Mouse (Mus musculus): ENCODE measurements around the gene Naif1.
"Not testable (repeated sequence)": the region's sequence is repeated elsewhere in the genome, so short reads cannot be mapped to it uniquely, and the experiment has no call there.

Naif1 gene

DNA sequence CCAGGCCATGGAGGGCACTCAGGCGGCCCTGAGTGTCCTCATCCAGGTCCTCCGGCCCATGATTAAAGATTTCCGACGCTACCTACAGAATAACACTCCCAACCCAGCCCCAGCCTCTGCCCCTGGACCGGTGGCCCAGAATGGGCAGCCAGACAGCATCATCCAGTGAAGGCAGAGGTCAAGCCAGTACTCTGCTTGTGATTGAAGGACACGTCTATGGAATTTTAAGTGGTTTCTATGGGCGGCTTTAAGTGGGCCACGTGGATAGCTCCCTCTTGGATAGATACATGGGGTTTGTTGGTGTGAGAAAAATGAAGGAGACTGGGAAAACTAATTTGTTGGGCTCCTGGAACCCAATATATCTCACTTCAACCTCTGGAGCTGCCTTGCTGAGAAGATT, 4.8 kb downstream of the Naif1 start:
- no peak for DNase-seq (ENCODE audit: low spot score in 2 of 2)

DNA sequence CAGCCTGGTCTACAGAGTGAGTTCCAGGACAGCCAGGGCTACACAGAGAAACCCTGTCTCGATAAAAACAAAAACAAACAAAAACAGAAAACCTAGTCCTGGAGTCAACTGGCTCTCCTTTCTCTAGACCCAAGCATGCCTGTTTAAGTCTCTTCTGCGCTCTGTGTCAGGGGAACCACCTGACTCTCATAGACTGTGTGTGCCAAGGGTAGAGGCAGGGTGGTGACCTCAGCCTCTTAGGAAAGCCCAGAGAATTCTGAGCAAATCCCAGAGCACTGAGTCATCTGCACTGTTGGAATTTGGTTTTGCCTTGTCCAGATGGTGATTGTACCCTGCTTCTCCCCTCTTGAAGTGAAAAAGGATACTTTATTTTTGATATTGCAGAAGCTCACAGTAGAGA, 8.0 kb downstream of the Naif1 start:
- DNase-seq (ENCODE audit: low spot score in 2 of 2) = no peak

DNA sequence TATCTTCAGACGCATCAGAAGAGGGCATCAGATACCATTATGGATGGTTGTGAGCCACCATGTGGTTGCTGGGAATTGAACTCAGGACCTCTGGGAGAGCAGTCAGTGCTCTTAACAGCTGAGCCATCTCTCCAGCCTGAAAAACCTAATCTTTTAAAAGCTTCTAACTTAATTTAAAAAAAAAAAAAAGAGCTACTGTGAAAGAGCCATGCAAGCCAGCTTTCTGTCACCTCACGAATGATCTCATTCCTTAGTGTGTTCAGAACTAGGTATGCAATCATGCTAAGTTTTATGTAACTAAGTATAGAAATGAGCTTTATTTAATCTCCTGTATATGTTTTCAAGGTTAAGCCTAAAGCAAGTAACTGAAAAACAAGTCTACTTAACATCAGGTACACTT, 9.4 kb downstream of the Naif1 start:
- DNase-seq (ENCODE audit: low spot score in 2 of 2) = no peak

DNA sequence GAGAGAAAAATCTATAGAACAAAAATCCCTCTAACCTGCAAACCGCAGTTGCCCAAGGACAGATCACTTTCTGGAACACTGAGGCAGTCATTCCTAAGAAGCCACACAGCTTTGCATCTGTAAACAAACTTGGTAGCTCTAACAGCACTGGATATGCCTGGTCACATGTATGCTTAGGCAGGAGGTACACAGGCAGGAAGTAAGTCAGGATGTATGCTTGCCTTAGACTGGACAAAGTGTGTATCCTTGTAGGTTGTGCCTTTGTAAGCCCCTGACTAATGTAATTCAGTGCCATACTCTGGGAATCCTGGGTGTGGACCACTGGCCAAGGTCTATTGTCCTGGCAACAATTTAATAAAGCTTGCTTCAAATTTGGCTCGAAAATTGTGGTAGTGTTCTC, 13.5 kb downstream of the Naif1 start:
- no peak for DNase-seq (ENCODE audit: low spot score in 2 of 2)

DNA sequence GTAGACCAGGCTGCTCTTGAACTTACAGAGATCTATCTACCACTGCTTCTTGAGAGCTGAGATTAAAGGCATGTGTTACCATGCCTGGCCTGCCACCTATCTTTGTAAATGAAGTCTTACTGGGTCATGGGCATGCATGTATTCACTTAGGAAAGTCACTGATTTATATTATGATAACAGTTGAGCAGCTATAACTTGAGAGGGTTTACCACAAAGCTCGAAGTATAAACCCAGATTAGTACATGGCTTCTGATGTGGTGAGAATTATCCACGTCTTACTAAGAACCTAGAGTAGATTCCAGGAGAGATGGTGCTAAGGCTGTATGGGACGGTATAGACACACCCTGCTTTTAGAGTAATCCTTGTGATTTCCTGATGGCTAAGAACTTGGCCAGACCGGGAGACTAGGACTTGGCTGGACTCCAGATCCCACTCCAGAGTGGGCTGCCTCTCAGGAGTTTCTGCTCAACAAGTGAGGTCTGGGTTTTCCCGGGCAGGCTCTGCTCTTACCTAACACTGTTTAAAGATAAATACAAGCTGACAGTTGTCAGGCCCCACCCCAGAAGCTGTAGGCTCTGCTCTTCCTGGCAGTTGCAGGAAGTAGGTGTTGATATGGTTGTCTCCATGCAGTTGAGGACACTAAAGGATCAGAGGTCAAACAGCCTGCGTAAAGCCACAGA, 14.1 kb downstream of the Naif1 start:
- DNase-seq (ENCODE audit: low spot score in 2 of 2) = no peak

DNA sequence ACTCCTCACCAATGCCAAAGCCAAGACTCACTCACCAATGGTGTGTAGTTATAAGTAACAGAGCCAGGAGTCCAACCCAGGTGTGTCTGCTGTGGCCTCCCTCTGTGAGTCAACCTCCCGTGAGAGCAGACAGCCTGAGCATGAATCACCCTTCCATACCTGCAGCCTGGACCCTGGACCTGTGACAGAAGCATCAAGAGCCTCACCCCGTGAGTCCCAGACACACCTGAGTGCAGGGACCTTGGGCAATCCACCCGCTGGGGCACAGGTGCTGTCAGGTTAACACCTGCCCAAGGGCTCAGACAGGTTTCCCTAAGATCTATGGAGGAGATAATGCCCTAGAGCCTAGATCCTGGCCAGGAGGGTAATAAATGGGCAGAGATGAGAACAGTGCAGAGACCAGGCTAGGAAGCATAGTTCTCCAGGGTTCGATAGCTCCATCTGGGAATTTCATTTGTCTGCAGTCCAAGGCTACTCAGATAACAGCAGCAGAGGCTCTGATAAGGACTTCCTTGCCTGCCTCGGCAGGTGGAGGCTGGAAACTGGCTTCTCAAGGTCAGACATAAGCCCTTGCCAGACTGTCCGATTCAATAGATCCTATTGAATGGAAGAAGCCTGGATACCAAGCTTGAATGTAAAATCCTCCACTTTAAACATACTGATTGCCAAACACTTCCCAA, 20.9 kb downstream of the Naif1 start:
- DNase-seq (ENCODE audit: low spot score in 2 of 2) = no peak

DNA sequence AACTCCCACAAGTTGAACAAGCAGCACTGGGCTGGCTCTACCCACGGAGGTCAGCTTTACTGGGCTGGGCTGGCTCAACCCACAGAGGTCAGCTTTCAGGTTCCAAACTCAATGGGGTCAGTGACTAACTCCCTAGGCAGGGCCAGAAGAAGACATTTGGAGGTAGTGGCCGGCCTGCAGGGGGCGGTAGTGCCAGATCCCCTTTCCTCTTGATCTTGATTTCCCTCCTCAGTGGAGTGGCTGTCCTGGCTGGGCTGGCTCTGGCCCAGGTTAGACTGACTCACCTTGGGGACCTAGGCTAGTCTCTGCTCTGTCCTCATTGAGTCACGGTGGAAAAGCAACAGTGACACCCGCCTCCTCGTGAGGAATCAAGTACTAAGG, 21.4 kb downstream of the Naif1 start:
- no peak for DNase-seq (ENCODE audit: low spot score in 2 of 2)

DNA sequence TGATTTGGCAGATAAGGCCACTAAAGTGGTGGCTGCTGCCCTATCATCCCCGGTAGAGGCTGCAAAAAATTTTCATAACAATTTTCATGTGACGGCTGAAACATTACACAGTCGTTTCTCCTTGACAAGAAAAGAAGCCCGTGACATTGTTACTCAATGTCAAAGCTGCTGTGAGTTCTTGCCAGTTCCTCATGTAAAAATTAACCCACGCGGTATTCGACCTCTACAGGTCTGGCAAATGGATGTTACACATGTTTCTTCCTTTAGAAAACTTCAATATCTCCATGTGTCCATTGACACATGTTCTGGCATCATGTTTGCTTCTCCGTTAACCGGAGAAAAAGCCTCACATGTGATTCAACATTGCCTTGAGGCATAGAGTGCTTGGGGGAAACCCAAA, 25.1 kb downstream of the Naif1 start:
- not testable (repeated sequence) for DNase-seq (ENCODE audit: low spot score in 2 of 2)

DNA sequence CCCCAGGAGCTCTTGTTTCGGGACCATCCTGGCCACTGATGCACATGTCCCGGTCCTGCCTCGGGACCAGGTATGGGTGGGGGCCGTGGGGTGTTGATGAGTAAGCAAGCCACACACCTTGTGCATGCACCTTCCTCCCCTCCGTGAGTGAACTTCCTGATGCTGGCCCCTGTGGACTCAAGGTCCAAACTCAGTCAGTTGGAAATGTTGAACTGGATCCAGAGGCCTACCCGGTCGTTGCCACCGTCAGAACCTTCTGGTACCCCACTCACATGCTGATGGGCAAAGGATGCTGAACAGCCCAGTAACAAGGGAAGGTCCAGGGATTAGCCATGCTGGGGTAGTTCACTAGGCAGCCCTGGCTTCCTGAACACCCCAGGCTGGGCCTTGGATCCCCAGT, 32.1 kb downstream of the Naif1 start:
- no peak for DNase-seq (ENCODE audit: low spot score in 2 of 2)

DNA sequence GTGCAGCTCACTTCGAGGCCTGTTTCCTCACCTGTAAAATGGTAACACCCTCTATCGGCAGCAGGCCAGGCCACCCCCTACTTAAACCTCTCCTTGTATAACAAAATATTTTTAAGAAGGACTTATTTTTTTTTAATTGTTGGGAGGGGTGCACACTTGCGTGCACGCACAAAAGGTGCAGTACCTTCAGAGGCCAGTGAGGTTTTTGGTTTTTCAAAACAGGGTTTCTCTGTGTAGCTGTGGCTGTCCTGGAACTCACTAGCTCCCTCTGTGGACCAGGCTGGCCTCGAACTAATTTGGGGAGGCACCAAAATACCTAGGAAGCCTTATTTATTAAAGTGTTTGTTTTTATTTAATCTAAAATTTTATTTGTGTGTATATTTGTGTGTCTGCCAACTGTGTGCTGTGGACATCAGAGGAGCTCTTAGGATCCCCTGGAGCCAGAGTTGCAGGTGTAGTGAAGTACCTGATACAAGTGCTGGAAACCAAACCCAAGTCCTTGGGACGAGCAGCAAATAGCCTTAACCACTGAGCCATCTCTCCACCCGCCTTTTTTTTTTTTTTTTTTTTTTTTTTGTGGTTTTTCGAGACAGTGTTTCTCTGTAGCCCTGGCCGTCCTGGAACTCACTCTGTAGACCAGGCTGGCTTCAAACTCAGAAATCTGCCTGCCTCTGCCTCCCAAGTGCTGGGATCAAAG, 33.1 kb downstream of the Naif1 start:
- no peak for DNase-seq (ENCODE audit: low spot score in 2 of 2)

DNA sequence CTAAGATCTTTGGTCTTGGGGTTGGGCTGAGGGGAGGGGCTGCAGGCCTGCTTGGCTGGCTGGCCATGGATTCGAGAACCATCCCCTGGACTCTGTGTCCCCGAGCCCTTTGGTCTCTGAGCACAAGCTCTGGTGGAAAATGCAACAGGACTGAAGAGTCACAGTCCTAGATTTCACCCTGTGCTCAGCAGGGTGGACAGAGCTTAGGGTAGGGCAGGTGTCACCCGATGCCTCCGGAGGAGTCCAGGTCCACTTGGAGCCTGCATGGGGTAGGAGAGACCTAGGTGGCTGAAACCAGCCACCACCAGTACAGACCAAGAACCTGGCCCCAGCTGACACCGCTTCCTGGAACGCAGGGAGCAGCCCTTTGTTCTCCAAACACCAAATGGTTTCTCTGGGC, 34.7 kb downstream of the Naif1 start:
- DNase-seq (ENCODE audit: low spot score in 2 of 2) = no peak

DNA sequence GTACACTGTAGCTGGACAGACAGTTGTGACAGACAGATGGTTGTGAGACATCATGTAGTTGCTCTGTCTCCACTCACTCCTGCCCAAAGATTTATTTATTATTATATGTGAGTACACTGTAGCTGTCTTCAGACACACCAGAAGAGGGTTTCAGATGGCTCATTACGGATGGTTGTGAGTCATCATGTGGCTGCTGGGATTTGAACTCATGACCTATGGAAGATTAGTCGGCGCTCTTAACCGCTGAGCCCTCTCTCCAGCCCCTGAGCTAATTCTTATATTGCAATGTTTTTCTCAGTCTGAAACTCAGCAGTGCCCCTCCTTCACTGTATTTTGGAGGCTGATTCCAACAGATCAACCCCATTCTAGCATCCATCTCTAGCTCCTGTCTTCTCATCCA, 35.5 kb downstream of the Naif1 start:
- no peak for DNase-seq (ENCODE audit: low spot score in 2 of 2)

DNA sequence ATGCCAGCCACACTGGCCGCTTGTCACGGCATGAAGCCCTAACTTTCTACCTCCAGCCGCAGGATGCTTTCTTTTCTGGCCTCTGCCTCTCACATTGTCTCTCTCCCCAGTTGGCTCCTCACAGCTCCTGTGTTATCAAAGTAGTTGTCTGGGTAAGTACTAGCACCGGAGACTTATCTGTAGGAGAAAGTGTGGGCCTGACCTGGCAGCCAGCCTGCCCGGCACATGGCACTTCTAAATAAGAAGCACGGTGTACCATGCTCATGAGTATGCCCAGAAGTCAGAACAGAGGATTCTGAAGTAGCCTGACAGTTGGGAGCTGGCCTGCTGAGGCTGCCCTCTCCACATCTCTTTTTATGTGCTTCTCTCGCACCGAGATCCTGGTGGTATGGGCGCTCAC, 35.9 kb downstream of the Naif1 start:
- DNase-seq (ENCODE audit: low spot score in 2 of 2) = no peak

DNA sequence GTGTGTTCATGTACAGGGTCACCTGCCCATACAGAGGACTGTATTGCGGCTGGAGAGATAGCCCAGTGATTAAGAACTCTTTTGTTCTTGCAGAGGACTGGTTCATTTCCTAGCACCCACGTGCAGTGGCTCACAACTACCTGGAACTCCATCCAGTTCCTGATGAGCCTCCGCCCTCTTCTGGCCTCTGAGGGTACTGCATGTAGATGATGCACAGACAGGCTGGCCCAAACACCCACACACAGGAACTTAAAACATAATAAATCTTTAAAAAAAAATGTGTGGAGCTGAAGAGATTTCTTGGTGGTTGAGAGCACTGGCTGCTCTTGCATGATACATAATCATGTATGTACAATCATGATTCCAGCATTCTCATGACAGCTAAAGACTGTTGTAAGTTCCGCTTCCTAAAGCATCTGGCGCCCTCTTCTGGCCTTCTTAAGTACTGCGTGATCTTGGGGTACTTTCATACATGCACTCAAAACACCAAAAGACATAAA, 36.9 kb downstream of the Naif1 start:
- peak; percentile 96 to 97 for DNase-seq (ENCODE audit: low spot score in 2 of 2)

DNA sequence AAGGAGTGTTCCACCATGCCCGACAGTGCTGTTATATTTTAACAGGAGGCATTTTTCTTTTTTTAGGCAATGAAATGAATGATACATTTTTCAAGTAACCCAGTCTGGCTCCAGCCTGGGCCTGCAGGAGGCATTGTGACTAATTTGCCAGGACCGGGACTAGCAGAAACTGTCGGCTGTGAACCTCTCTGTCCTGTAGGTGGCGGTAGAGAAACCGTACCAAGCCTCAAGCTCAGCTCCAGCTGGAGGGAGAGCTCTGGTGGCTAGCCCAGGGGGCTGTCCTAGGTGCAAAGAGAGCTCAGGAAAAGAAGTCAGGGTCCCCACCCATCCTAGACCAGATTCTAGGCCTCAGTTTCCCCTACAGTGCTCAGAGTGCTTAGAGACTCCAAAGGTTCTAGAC, 38.4 kb downstream of the Naif1 start:
- peak; percentile 64 to 74 for DNase-seq (ENCODE audit: low spot score in 2 of 2)

DNA sequence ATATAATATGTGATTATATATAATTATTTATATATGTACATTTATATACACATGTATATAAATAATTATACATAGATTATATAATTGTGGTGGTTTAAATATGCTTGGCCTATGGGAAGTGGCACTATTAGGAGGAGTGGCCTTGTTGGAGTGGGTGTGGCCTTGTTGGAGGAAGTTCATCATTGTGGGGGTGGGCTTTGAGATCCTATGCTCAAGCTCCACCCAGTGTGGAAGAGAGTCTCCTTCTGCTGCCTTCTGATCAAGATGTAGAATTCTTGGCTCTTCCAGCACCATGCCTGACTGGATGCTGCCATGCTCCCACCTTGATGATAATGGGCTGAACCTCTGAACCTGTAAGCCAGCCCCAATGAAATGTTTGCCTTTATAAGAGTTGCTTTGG, 40.5 kb downstream of the Naif1 start:
- not testable (repeated sequence) for DNase-seq (ENCODE audit: low spot score in 2 of 2)

DNA sequence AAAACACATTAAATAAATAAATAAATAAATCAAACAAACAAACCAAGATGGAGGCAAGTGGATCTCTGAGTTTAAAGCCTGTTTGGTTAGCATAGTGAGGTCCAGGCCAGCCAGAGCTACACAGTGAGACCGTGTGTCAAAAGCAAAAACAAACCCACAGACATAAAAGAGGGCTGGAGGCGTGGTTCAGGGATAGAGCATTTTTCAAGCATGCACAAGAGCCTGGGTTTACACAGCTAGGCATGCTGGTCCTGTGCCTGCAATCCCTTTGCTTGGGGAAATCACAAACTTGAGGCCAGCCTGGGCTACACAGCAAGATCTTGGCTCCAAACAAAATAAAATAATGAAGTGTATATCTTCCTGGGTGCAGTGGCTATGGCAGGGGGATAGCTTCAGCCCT, 42.4 kb downstream of the Naif1 start:
- no peak for DNase-seq (ENCODE audit: low spot score in 2 of 2)

DNA sequence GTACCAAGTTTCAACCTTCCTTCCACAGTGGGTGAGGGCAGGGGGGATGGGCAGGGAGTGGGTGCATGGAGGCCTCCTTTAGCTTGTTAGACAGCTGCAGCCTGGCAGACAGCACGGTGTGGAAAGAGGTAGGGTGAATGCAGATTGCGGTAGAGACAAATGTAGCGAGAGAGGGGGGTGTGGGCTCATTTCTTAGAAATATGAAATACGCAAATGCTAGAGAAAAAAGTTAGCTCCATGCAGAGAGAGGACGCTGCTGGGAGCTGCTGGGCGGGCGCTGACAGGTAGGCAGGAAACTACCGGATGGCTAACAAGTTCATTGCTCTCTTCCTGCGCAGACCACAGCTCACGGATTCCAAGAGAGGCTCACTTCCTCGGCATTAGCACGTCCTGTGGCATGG, 43.0 kb downstream of the Naif1 start:
- DNase-seq (ENCODE audit: low spot score in 2 of 2) = no peak

DNA sequence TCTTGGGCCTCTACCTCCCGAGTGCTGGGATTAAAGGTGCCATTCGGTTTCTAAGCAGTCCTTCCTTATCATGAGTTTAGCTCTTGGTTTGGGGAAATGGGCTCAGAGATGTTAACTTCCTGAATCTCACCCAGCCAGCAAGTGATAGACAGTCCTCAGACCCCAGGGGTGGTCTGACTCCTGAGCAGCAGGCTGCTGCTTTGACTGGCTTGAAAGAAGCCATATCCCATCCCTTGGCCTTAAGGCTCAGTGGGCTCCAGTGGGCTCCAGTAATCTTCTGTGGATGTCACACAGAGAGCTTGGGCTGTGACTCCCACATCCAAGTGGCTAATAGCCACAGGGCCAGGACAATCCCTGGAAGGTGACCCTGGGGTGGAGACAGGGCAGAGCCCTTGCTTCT, 44.3 kb downstream of the Naif1 start:
- DNase-seq (ENCODE audit: low spot score in 2 of 2) = no peak

DNA sequence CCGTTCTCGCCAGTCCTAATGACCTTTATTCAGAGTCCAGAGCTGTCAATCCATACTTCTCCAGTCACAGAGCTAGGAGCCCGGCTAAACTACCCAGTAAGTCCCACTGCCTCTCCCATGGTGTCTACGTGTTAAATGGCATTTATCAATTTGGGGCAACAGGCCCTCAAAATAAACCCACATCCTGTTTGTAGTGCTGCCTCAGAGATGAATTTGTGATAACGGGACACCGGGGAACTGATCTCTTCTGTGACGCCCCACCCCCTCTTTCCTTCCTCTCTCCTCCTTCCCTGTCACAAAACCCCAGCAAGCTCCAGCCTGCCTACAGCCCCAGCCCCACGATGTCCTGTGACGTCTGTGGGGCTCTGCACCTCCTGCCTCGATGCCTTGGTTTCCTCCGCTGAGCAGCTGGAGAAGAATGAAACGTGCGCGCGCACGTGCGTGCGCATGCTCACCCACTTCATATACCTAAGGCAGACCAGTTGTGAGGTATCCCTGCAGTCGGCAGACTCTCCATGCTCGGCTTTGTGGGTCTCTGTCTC, 45.0 kb downstream of the Naif1 start:
- DNase-seq (ENCODE audit: low spot score in 2 of 2) = no peak

DNA sequence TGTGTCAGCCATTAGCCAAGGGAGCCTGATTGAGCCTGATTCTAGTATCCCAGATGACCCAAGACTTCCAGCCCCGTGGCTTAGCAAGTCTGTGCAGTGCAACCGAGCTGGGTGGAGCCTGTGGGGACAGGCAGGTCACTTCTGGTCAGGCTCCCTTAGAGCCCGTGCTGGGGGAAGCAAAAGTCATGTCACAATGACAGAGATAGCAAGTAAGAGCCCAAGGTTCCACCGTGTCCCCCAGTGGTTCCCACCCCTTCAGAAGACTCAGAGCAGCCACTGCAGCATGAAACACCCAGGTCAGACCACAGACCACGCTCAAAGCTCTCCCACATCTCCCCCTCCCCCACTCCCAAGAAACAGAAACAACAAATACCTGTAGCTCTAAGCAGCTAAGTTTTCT, 45.9 kb downstream of the Naif1 start:
- DNase-seq (ENCODE audit: low spot score in 2 of 2) = no peak

DNA sequence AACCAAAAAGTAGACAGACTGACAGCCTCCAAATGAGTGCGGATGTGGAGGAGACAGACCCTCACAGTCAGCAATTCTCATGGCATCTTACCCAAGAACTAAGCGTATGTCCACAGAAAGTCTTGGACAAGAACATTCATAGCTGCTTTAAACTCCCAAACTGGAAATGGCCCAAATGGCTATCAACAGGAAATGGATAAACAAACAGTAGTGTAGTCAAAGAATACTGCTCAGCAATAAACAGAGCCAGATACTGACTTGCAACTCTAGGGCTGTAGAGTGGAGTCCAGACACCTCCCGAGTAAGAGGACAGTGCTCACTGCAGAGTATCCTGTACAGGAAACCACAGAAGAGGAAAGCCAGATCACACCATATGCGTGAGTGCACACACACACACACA, 49.1 kb downstream of the Naif1 start:
- no peak for DNase-seq (ENCODE audit: low spot score in 2 of 2)

DNA sequence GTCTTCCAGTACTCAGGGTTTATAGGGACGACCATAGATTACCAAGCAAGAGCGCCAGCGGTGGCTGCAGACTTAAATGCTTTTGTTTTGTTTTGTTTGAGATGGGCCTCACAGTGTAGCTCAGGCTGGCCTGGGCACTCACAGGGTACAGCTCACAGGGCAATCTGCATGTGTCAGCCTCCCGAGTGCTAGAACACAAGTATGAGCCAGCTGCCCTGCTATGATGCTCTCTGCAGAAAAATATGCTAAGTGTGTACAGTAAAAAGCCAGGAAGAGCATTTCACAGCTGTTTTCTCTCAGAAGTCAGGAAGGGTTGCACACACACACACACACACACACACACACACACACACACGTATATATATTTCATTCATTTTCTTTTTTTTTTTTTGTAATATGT, 50.2 kb downstream of the Naif1 start:
- DNase-seq (ENCODE audit: low spot score in 2 of 2) = no peak
